Mouse (Mus musculus): ENCODE results near the gene 2510039O18Rik.

Gene 2510039O18Rik

DNA sequence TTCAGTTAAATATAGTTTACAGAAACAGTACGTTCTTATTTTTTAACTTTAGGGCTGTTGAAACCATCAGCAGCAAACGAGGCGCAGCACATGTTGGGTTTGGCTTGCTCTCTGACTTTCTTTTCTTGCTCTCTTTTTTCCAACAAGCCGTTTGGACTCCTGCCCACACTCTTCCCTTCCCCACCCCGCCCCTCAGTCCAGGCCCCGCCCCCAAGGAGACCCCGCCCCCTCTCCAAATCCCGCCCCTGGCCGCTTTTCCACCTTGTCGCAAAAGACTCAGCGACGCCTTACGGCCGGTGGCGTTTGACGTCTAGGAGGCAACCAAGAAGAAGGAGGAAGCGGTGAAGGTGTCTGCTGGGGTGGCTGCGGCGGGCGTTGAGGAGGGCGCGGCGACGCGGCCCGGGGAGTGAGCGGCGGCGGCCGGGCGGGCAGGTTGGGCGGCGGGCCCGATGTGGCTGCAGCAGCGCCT lies at the start of gene 2510039O18Rik:
Gene 2510039O18Rik (plus strand): TSS at position 320 of the 469 bp plus-strand sequence.
- DNase-seq = peak; percentile 72

DNA sequence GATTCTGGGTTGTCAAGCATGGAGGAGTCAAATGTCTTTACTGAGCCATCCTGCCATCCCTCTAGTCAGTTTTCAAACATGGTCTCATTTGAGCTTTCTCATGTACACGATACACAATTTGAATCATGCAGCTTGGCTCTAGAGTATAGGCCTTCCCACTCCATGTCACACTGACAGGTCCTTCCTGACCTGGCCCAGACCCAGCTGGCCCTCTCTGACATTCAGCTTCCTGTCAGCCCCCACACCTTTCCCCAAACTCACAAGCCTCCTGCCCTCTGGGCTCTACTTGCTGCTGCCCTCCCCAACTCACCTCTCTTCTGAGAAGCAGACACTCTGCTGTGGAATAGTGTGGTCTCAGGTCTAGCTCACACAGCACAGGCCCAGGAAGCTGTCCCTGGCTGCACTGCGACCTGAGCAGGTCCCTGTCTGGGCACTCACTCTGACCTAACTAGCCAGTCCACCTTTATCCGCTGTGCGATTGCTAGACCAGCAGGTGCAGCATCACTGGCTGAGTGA lies 44.8 kb upstream of the 2510039O18Rik start:
- DNase-seq = no peak

DNA sequence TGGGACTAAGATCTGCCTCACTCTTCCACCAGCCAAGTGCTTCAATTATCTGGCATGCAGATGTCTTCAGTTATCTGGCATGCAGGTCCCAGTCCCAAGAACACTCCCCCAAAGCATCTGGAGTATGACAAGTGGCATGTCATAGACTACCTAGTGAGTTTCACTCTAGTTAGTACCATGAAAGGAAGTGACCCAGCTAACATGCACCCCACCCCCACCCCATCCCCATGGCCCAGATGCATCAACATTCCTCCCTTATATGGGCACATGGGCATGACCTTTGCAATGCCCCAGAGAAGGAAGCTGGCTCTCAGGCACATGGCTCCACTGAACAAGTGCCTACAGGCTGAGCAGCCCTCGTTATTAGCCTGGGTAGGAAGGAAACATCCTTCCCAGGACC lies 44.3 kb upstream of the 2510039O18Rik start:
- DNase-seq = no peak

DNA sequence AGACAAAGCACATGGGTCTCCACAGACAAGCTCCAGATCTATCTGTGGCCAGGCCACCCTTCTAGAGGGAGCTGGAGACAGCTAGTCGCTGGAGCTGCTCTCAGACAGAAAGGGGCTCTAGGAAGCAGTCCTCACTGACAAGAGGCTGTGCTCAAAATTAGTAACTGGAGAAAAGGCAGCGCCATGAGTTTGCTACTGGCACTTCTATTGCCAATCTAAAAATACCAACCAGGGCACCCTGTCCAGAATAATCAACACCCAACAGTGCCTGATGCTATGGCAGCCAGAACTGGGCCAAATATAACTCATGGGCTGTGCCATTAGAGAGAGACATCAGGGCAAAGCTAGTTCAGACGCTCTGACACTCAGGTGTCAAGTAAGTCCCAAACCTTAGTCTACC lies 43.3 kb upstream of the 2510039O18Rik start:
- no peak for DNase-seq

DNA sequence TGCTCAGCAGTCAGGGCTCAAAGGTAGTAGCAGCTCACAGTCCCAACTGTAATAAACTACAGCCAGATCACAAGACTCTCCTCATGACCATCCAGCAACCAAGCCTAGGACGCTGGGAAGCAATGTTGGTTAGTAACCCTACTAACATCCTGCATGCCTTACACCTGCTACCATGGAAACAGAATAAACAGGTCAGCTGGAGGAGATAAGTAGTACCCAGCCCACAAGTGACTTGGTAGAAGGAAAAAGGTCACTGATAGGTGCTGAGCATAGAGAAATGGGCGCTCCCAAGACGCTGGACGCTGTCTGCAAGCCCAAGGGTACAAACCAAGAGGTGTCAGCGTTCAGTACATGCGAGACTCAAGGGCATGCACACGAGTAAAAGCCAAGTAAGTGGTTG lies 40.2 kb upstream of the 2510039O18Rik start:
- no peak for DNase-seq

DNA sequence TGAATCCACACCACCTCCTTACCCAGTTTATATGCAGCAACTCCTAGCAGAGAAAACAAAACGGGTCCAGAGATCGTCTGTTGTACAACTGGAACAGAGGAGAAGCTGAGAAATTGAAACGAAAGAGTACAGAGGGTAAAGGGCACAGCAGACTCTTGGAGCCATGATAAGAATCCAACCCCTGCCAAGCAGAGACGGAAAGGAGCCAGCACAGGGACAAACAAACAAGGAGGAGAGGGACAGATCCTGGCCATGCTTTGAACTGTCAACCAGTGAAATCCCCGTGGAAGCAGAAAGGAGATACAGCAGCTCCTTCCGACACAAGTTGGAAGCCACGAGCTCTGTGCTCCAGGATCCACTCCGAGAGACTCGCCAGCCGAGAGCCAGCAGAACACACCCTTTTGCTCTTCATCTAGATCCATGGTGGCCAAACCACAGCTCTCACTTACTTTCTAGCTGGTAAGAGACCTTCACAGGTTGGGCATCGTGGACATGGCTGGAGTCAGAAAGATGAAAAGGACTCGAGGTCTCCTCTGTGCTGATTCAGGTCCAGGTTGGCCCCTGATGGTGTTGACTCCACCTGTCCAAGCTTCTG lies 37.7 kb upstream of the 2510039O18Rik start:
- DNase-seq = no peak

DNA sequence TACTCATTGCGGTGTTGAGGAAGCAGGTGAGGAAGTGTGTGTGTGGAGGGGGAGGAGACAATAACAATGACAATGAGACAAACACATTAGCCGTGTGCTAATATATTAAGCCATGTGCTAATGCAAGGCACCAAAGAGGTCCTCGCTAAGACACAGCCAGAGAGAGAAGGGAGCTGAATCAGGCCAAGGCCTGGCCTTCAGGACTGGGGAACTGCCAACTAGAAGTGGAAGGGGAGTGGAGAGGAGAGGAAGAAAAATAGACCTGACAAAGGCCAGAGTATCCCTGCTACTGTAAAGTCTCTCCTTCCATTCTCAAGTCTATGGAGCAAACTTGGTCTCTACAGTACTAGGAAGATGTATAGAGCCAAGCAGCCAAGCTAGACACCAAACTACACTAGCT lies 37.1 kb upstream of the 2510039O18Rik start:
- no peak for DNase-seq

DNA sequence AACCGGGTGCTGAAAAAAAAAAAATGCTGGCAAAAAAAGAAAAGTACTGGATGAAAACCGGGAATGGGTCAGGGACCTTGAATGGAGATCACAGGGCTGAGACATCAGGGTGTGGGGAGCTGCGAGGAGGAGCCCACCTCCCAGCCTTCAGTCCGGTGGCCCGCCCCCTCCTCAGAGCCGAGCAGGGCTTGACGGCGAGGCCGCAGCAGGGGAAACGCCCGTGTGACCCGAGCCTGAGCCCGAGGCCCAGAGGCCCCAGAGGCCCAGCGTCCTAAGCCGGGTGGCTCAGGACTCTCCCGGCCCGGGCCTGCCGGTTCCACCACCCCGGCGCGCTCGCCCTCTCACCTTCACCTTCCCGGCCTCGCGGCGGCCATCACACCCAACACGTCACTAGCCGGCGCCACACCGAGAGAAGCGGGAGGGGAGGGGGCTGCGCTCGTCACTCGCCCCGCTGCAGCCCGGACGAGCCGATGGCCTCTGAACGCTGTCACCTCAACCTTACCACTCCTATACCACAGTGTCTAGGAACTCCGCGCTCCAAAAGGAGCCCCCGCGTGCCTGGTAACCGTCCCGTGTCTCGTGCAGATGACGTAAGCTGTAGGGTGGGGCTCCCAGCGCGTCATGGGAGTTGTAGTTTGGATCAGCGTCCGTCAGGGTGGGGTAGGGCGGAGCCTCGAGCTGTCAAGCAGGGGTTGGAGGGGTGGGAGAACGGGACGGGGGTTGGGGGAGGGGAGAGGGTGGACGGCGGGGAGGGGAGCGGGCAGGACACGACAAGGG lies 36.2 kb upstream of the 2510039O18Rik start, which contains the start of gene Mfn2:
Gene Mfn2 (minus strand): TSS at position 392 of the 777 bp plus-strand sequence.
- DNase-seq = peak; percentile 92

DNA sequence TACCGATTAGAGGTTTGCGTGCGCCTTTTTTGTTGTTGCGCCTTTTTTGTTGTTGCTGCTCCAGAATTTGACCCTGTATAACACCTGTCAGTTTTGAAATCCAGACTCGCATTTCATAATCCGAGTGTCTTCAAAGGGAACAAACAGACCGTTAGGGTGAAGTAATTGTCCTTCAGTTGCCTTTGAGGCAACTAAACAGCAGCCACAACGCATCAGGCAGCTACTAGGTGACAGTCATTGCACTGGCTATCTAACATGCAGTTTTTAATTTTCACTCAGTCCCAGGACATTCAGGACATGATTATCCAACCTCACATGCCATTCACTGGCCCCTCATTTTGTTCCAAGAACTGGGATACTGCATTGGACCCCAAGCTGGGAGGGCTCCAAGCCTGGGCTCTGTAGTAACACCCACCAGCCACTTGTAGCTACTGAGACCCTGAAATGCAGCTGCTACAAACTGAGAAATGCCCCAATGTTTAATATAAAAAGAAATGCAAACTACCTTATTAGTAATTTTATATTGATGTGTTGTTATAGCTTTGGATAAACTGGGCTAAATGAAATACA lies 35.5 kb upstream of the 2510039O18Rik start:
- peak; percentile 32 for DNase-seq

DNA sequence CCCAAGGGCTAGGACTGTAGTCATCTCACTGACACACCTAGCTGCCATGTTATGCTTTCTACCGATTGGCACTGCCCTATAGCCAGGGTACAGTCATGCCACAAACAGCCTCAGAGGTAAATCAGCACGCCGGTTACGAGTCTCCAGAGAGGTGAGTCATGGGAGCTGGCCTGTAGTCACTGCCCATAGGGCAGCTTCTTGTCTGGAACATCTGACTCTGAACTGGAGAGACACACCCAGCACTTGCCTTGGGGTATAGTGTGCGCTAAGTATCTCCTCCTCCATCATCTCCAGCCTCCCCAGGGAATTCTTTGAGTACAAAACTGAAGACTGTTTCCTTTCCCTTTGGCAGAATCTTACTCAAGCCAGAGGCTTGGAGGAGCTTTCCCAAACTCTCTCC lies 34.5 kb upstream of the 2510039O18Rik start:
- DNase-seq = no peak

DNA sequence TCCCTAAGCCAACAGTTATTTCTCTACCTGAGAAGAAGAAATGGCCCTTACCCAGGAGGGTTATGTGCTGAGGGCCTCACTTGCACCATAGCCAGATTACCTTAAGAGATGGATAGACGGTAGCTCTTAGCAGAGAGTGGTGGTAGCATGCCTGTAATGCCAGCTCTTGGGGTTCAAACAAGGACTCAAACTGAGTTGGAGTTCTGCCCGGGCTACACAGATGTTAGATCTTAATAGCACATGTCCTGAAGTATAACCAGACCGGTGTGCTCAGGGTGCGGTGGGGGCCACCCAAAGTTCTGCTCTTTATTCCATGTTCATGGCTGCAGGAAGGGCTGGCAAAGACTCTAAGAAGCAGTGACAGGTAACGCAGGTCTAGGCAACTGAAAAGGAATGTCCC lies 31.2 kb upstream of the 2510039O18Rik start:
- no peak for DNase-seq

DNA sequence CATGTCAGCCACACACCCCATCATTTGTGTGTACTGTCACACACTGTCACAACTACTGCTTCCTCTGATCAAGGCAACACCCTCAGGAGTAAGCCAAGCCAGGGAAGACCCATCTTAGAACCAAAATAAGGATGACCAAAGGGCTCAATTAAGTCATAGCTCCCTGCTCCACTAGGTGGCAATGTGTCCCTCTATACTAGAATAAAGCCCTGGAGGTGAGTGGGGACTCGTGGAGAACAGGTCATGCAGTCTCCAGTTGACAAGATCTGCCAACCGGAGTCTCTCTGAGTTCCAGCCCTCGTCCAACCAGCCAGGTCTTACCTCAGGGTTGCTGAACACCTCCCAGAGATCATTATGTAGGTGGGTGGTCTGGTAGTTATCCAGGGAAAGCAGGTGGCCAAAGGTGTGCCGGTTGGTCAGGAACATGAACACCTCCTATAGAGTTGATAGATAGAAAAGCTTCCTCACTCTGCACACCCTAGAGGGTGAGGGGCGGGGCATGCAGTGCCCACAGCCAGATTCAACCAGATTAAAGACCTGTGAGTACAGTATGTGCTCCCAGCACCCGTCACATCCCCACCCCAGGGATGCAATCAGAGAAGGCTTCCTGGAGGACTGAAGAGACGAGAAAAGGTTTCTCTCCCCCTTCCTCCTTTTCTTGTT lies 22.1 kb upstream of the 2510039O18Rik start:
- DNase-seq = no peak

DNA sequence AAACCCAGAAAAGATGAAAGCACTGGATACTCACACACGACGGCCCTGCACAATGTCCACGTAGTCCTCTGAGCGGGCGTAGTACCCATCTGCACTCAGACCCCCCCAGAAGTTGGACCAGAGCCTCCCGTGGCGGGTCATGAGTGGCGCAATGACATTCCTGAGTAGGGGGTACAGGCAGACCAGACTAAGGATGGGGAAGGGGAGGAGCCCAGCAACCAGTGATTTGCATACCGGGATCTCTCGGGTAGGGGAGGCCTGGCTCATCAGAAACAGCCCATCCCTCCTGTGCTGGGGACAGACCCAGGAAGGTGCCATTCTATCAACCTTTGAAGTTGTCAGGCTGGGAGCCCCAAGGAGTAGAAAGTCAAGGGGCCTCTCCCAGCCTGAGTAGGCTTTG lies 19.7 kb upstream of the 2510039O18Rik start:
- DNase-seq = no peak

DNA sequence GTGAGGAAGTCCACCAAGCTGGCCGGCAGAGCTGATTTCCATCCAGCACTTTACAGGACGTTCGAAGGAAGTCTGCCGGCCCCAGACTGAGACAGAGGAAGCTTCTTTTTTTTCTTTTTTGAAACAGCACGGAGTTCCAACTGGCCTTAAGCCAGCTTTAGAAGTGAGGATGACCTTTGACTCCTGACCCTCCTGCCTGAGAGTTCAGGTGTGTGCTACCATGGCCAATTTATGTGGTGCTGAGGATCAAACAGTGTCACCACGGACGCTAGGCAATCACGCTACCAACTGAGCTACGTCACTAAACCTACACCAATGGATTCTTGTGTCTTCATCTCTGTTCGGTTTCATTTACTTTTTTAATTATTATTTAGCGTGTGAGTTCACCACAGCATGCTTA lies 18.4 kb upstream of the 2510039O18Rik start:
- DNase-seq = no peak

DNA sequence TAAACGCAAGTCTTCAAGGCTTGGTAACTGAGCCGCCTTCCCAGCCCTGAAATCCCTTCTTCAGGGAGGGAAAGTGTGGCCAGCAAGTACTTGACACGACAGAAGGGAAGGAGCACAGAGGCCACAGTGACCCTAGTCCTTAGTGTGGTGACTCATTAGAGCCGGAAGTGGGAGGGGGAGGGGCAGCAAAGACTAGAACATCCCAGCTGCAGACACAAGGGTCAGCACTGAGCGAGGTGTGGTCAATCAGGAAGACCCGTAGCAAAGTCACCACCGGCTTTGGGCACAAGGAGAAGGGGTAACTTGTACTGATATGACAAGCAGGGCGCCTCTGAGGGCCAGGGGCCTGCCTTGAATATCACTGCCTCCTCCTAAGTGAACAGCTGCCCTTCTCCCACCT lies 13.0 kb upstream of the 2510039O18Rik start:
- no peak for DNase-seq

DNA sequence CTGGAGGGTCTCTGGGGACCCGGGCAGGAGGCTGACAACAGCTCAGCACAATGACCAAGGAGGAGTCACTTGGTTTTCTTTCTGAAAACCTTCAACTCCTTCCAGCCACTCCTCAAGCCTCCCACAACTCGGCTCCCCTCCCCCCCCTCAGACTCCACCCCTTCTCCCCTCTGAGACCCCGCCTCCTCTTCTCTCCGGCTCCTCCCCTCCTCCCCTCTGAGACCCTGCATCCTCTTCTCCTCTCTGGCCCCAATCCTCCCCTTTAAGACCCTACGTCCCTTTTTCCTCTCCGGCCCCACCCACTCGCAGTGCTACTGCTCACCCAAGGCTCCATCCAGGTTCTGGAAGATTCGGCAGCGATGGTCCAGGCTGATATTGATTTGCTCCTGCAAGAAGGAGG lies 12.6 kb upstream of the 2510039O18Rik start:
- no peak for DNase-seq

DNA sequence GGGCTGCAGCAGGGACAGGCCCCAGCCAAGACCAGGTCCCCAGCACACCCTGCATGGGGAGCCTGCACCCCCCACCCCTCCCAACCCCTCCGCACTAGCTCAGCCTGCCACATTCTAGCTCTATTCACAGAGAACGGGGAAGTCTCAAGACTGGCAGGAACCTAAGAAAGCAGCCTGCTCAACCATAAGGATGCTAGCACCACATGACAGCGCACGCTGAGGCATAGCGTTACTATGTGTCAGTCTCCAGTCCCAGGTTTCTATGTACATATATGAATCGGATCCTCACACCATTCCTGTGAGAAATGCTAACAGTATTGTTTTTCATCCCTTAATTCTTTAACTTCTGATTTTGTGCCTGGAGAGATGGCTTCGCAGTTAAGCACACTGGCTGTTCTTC lies 12.2 kb upstream of the 2510039O18Rik start:
- no peak for DNase-seq

DNA sequence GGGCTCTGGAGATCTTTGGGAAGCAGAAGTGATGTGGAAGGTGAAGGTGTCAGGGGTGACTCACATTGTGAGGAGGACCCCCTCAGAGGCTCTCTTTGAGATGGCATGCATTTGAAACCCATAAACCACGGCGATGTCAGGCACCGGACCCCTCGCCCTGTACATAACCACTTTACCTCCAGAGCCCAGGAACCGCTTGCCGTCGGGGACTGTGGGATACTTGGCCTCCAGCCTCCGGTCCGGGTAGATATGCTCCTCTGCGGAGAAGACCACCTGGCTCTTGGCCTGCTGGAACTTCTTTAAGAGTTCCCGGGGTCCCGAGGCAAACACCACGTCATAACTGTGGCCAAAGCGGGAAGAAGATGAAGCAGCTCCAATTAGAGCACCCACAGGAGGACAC lies 9.7 kb upstream of the 2510039O18Rik start:
- DNase-seq = no peak

DNA sequence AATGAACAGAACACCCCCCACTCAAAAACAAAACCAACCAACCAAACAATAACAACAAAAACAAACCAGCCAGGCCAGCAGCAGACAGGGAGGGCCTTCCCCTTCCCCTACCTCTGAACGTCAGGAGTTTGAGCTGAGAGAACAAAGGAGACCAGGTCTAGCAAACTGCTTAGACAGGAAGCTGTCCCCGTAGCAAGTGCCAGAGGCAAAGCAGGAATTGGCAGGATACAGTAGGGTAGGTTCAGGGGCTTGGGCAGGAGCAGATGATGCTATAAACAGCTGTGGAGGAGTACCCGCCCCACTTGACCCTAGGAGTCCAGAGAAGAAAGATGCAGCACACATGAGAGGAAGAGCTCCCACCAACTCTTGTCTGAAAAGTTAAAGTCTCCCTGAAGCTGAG lies 6.6 kb upstream of the 2510039O18Rik start:
- DNase-seq = no peak

DNA sequence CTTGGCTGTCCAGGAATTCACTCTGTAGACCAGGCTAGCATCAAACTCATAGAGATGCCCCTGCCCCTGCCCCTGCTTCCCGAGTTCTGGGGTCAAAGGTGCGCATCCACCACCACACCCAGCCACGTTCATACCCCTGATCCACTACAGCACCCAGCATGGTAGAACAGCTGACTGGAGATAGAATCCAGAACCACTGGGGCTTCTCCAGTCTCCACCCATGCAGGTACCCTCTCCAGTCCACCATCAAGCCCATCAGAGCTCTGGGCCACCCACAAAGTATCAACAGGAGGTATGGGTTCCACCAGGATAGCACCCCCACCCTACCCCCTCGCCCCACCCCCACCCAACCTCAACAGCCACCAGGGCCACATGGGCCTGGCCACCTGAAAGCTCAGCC lies 6.1 kb upstream of the 2510039O18Rik start:
- no peak for DNase-seq

DNA sequence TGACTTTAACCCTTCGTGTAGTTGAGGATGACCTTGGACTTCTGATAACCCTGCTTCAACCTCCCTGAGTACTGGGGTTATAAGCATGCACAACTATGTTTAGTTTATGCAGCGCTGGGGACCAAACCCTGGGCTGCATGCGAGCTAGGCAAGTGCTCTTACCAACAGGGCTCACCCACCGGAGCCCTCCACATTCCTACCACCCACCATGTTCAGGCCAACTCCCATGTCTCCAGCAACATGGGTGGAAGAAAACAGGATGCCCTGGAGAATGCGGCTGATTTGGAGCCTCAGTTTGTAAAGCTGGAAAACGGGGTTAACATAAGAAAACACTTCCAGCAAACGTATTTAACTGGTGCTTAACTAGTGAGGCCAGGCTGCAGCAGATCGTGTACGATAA lies 4.8 kb upstream of the 2510039O18Rik start:
- no peak for DNase-seq

DNA sequence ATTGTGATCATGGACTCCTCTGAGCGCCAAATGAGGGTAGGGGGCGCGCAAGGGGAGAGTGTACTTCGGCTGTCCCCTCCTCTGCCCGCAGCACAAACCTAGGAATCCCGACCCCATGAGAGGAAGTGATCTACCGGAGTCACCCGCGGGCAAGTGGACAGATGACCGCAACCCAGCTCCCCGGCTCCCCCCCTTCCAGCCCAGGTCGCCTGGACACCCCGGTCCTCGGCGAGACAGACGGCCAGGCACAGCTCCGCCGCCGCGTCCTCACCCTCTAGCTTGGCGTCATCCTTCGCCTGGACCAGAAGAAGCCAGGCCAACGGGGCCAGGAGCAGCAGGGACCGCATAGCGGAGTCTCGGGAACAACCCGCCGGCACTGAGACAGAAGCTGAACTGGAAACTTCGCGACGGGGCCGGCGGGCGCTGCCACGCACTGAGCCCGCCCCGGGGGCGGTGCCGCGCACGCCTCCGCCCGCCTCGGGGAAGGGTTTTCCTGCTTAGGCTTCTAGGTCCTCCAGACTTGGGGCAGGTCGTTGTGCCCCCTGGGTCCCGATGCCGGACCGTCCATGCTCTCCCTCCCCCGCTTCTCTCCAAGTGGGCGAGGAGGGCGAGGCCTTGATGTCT lies 4.3 kb upstream of the 2510039O18Rik start, which contains the start of gene Plod1:
Gene Plod1 (minus strand): TSS at position 437 of the 624 bp plus-strand sequence.
- DNase-seq = peak; percentile 53

DNA sequence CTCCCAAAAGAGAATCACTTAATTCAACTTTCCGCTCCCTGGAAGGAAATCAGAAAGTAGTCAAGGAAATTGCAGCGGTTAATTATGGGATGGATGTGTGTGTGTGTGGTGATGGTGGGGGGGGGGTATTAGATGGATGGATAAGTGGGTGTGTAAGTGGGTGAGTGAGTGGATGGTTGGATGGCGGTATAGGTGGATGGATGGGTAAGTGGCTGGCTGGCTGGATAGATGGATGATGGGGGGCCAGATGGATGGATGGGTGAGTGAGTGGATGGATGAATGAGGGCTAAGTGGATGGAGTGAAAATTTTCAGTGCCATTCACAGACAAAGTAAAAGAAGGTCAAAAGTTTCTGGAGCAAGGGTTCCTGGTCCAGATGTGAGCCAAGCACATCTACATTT lies 3.7 kb upstream of the 2510039O18Rik start:
- no peak for DNase-seq
